In the genomic region with DNA sequence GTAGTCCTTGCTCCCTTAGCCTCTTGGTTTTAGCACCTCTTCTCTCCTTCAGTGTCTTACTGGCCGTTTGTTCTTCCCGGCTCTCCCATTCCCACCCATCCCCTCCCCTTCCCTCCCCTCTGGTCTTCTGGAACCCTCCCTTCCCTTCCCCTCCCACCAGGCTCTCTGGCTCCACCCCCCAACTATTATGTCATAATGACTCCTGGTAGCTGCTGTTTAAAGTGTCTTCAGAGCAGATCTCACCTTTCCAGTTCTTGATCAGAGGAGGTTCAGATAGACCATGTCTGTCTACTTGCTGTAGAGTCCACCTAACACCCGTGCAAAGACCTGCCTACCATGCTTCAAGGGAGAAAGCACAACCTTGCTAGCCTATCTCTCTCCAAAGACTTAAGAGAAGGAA, we compare ENCODE assay signal across 32 mouse cellular contexts. TPM values are rescaled to one million over a fixed set of nuclear protein-coding genes. Genes with fewer than 3 reads are reported as not detected.
"Had no signal": no experiment of that assay in that cellular context is flagged by ENCODE, and none has a peak within 500 bp of the region (broad histone marks: within the 10 kb centered on the region; RNA-seq: fewer than 3 reads in every experiment).

A gene (minus strand): TSS at position 101 of the 400 bp plus-strand sequence.

- H3K27ac ChIP-seq: embryonic facial prominence, embryonic 10.5 days; embryonic facial prominence, embryonic 12.5 days; embryonic facial prominence, embryonic 13.5 days; embryonic facial prominence, embryonic 15.5 days; forebrain, embryonic 10.5 days; forebrain, embryonic 12.5 days; forebrain, embryonic 13.5 days; forebrain, embryonic 15.5 days; gastrocnemius, adult 2 months; heart, adult 2 months had no signal

- H3K4me1 ChIP-seq: embryonic facial prominence, embryonic 10.5 days; embryonic facial prominence, embryonic 12.5 days; embryonic facial prominence, embryonic 13.5 days; embryonic facial prominence, embryonic 15.5 days; forebrain, embryonic 10.5 days; forebrain, embryonic 12.5 days; forebrain, embryonic 13.5 days; forebrain, embryonic 15.5 days had no signal

- DNase-seq: cerebellum, adult 8-10 months; cerebellum, adult 9-10 months; cerebellum, adult 9-11 months; cerebellum, postnatal 10 days; cerebellum, postnatal 14 days; cerebellum, postnatal 25 days; cerebellum, postnatal 36 days; embryo, embryonic 11 days; forebrain, postnatal 0 days; gastrocnemius, adult 2 months; gastrocnemius, postnatal 14 days; gastrocnemius, postnatal 25 days; gastrocnemius, postnatal 36 days; heart, adult 11 months; heart, adult 18-20 months; heart, adult 2 months had no signal

- H3K27me3 ChIP-seq: embryonic facial prominence, embryonic 15.5 days; forebrain, embryonic 12.5 days; forebrain, embryonic 13.5 days; forebrain, embryonic 15.5 days had no signal

- H3K36me3 ChIP-seq: embryonic facial prominence, embryonic 10.5 days; embryonic facial prominence, embryonic 12.5 days; embryonic facial prominence, embryonic 13.5 days; embryonic facial prominence, embryonic 15.5 days; forebrain, embryonic 10.5 days; forebrain, embryonic 12.5 days; forebrain, embryonic 15.5 days had no signal

- H3K4me3 ChIP-seq: embryonic facial prominence, embryonic 10.5 days; embryonic facial prominence, embryonic 12.5 days; embryonic facial prominence, embryonic 13.5 days; embryonic facial prominence, embryonic 15.5 days; erythroblast, embryonic 14.5 days; forebrain, embryonic 10.5 days; forebrain, embryonic 12.5 days; forebrain, embryonic 13.5 days; forebrain, embryonic 15.5 days; gastrocnemius, adult 2 months; heart, adult 2 months had no signal

RNA-seq across cellular contexts. Expression of the gene that starts here (rescaled TPM):
- polyA plus RNA-seq: cortical plate, adult 2 months; embryonic facial prominence, embryonic 10.5 days; embryonic facial prominence, embryonic 11.5 days; embryonic facial prominence, embryonic 12.5 days; embryonic facial prominence, embryonic 13.5 days; embryonic facial prominence, embryonic 14.5 days; embryonic facial prominence, embryonic 15.5 days; erythroblast, embryonic 14.5 days; forebrain, embryonic 10.5 days; forebrain, embryonic 11.5 days; forebrain, embryonic 12.5 days; forebrain, embryonic 13.5 days; forebrain, embryonic 14.5 days; forebrain, embryonic 15.5 days; forebrain, embryonic 16.5 days; forebrain, postnatal 0 days; frontal cortex, adult 2 months; heart, adult 2 months had no signal
